Mouse (Mus musculus): ENCODE measurements around the gene Tbc1d2b. TPM values are rescaled to one million over a fixed set of nuclear protein-coding genes. Genes with fewer than 3 reads are reported as not detected.

The Tbc1d2b gene
- total and polyA plus RNA-seq, 2 experiments, result 14.1 to 16.9 TPM

GRCm38 (mm10) chr9:90265322-90266039, 5.1 kb downstream of the Tbc1d2b start:
- 81% methylated on average over 5 of the region's 5 CpGs for WGBS
- peak overlapping the region; percentile 45; the same call in 1 of the 2 replicates for H3K27ac ChIP-seq (replicated peaks; ENCODE audit: insufficient read depth, low read depth, low read length)
- H3K79me2 ChIP-seq (ENCODE audit: control insufficient read depth, insufficient read depth, low read length), result peaks cover 28% of the 10 kb centered on the region; the same call in 1 of the 2 replicates
- TF ChIP-seq CTCF (IDR thresholded peaks at IDR 0.05; ENCODE audit: low read depth, low read length) (no peak), POLR2A (IDR thresholded peaks at IDR 0.05; ENCODE audit: extremely low read depth, insufficient read depth, low read length) (no peak)
- H3K36me3 ChIP-seq (ENCODE audit: control insufficient read depth, insufficient read depth, low read length), result peaks cover 7% of the 10 kb centered on the region; the same call in 1 of the 2 replicates
- no peaks in the 10 kb centered on the region for H3K27me3 ChIP-seq (ENCODE audit: control insufficient read depth, insufficient read depth, low read length)
- H3K4me3 ChIP-seq (ENCODE audit: insufficient read depth, low read depth, low read length), result no peak overlapping the region
- no peak overlapping the region for H3K9ac ChIP-seq (ENCODE audit: low read depth, low read length)
- peaks cover 48% of the 10 kb centered on the region for H3K4me1 ChIP-seq (ENCODE audit: control insufficient read depth, insufficient read depth, low read length)
- DNase-seq (ENCODE audit: extremely low read depth, low read depth, low spot score), result no peak

DNA sequence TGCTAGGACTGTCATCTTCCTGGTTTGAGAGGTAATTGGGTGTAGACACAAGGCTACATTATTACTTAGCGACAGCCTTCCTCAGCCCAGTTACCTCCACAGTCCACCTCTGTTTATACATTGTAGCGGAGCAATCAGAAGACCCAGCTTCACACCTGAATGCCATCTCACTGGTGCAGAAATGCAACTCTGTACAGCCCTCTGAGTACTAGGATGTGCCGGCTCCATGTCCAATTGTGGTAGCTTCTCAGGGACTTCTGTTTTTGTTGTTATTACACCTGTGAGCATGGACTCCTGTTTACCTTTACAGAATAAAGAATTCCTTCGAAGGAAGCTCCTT, 7.3 kb downstream of the Tbc1d2b start:
- H3K27ac ChIP-seq (replicated peaks; ENCODE audit: insufficient read depth, low read depth, low read length), result peak overlapping the region; percentile 98
- H3K9ac ChIP-seq (ENCODE audit: low read depth, low read length), result 0 out of 2 replicates have a peak overlapping the region, but pooled peaks have one; percentile 6
- DNase-seq (ENCODE audit: extremely low read depth, low read depth, low spot score), result no peak
- no peak overlapping the region for H3K4me3 ChIP-seq (ENCODE audit: insufficient read depth, low read depth, low read length)
- WGBS, result 81% methylated on average over 4 of the region's 4 CpGs
- peaks cover 31% of the 10 kb centered on the region; the same call in 1 of the 2 replicates for H3K79me2 ChIP-seq (ENCODE audit: control insufficient read depth, insufficient read depth, low read length)
- H3K27me3 ChIP-seq (ENCODE audit: control insufficient read depth, insufficient read depth, low read length), result no peaks in the 10 kb centered on the region
- H3K4me1 ChIP-seq (ENCODE audit: control insufficient read depth, insufficient read depth, low read length), result peaks cover 61% of the 10 kb centered on the region
- H3K36me3 ChIP-seq (ENCODE audit: control insufficient read depth, insufficient read depth, low read length), result peaks cover 7% of the 10 kb centered on the region; the same call in 1 of the 2 replicates
- TF ChIP-seq POLR2A (IDR thresholded peaks at IDR 0.05; ENCODE audit: extremely low read depth, insufficient read depth, low read length), result no peak
- TF ChIP-seq CTCF (IDR thresholded peaks at IDR 0.05; ENCODE audit: low read depth, low read length), result no peak

- peak overlapping the region; percentile 6; the same call in 1 of the 2 replicates for H3K9ac ChIP-seq (ENCODE audit: low read depth, low read length)
- WGBS, result 21% methylated on average over 7 of the region's 7 CpGs
Measured at GRCm38 (mm10) chr9:90262591-90263339, 7.8 kb downstream of the Tbc1d2b start.

GRCm38 (mm10) chr9:90262063-90262462, 8.5 kb downstream of the Tbc1d2b start:
- no peak for TF ChIP-seq POLR2A (IDR thresholded peaks at IDR 0.05; ENCODE audit: extremely low read depth, insufficient read depth, low read length)
- no peak for TF ChIP-seq CTCF (IDR thresholded peaks at IDR 0.05; ENCODE audit: low read depth, low read length)
- Histone ChIP-seq H3K4me3 (ENCODE audit: insufficient read depth, low read depth, low read length) (no peak overlapping the region), H3K79me2 (ENCODE audit: control insufficient read depth, insufficient read depth, low read length) (peaks cover 40% of the 10 kb centered on the region; the same call in 1 of the 2 replicates), H3K9ac (ENCODE audit: low read depth, low read length) (no peak overlapping the region), H3K27me3 (ENCODE audit: control insufficient read depth, insufficient read depth, low read length) (no peaks in the 10 kb centered on the region), H3K27ac (replicated peaks; ENCODE audit: insufficient read depth, low read depth, low read length) (peak overlapping the region; percentile 88), H3K4me1 (ENCODE audit: control insufficient read depth, insufficient read depth, low read length) (peaks cover 61% of the 10 kb centered on the region), H3K36me3 (ENCODE audit: control insufficient read depth, insufficient read depth, low read length) (peaks cover 4% of the 10 kb centered on the region; the same call in 1 of the 2 replicates)
- 44% methylated on average over 3 of the region's 3 CpGs for WGBS
- DNase-seq (ENCODE audit: extremely low read depth, low read depth, low spot score), result no peak

More at GRCm38 (mm10) chr9:90262591-90263339, 7.8 kb downstream of the Tbc1d2b start:
- peaks cover 63% of the 10 kb centered on the region for H3K4me1 ChIP-seq (ENCODE audit: control insufficient read depth, insufficient read depth, low read length)
- H3K27me3 ChIP-seq (ENCODE audit: control insufficient read depth, insufficient read depth, low read length), result no peaks in the 10 kb centered on the region
- peak; percentile 93 for DNase-seq (ENCODE audit: extremely low read depth, low read depth, low spot score)
- H3K4me3 ChIP-seq (ENCODE audit: insufficient read depth, low read depth, low read length), result no peak overlapping the region
- TF ChIP-seq CTCF (IDR thresholded peaks at IDR 0.05; ENCODE audit: low read depth, low read length) (no peak), POLR2A (IDR thresholded peaks at IDR 0.05; ENCODE audit: extremely low read depth, insufficient read depth, low read length) (no peak)
- H3K79me2 ChIP-seq (ENCODE audit: control insufficient read depth, insufficient read depth, low read length), result peaks cover 37% of the 10 kb centered on the region; the same call in 1 of the 2 replicates
- peaks cover 7% of the 10 kb centered on the region; the same call in 1 of the 2 replicates for H3K36me3 ChIP-seq (ENCODE audit: control insufficient read depth, insufficient read depth, low read length)
- peak overlapping the region; percentile 98 for H3K27ac ChIP-seq (replicated peaks; ENCODE audit: insufficient read depth, low read depth, low read length)

GRCm38 (mm10) chr9:90260600-90261375, 9.8 kb downstream of the Tbc1d2b start:
- H3K27me3 ChIP-seq (ENCODE audit: control insufficient read depth, insufficient read depth, low read length), result no peaks in the 10 kb centered on the region
- DNase-seq (ENCODE audit: extremely low read depth, low read depth, low spot score), result peak; percentile 95
- H3K4me3 ChIP-seq (ENCODE audit: insufficient read depth, low read depth, low read length), result no peak overlapping the region
- TF ChIP-seq CTCF (IDR thresholded peaks at IDR 0.05; ENCODE audit: low read depth, low read length), result no peak
- no peak for TF ChIP-seq POLR2A (IDR thresholded peaks at IDR 0.05; ENCODE audit: extremely low read depth, insufficient read depth, low read length)
- peaks cover 41% of the 10 kb centered on the region; the same call in 1 of the 2 replicates for H3K79me2 ChIP-seq (ENCODE audit: control insufficient read depth, insufficient read depth, low read length)
- peak overlapping the region; percentile 88 for H3K27ac ChIP-seq (replicated peaks; ENCODE audit: insufficient read depth, low read depth, low read length)
- H3K9ac ChIP-seq (ENCODE audit: low read depth, low read length), result peak overlapping the region; percentile 52; the same call in 1 of the 2 replicates
- H3K4me1 ChIP-seq (ENCODE audit: control insufficient read depth, insufficient read depth, low read length), result peaks cover 55% of the 10 kb centered on the region
- 13% methylated on average over 13 of the region's 13 CpGs for WGBS
- H3K36me3 ChIP-seq (ENCODE audit: control insufficient read depth, insufficient read depth, low read length), result peaks cover 4% of the 10 kb centered on the region; the same call in 1 of the 2 replicates

All from liver, adult 2 months (tissue).